Mouse (Mus musculus): ENCODE results near the gene Myoz2. TPM values are rescaled to one million over a fixed set of nuclear protein-coding genes. Genes with fewer than 3 reads are reported as not detected.
A peak's percentile ranks its signal among the peaks of the same experiment; 100 is the strongest.

Myoz2 gene
- polyA plus RNA-seq, 1 experiment from 2014 or later = not detected

- Histone ChIP-seq H3K27ac (no peak overlapping the region), H3K36me3 (ENCODE audit: poor library complexity, severe bottlenecking) (no peaks in the 10 kb centered on the region), H3K27me3 (no peaks in the 10 kb centered on the region), H3K4me3 (no peak overlapping the region), H3K9me3 (replicated peaks) (0 out of 2 replicates have a peak, but pooled peaks cover 4% of the 10 kb centered on the region), H3K9ac (no peak overlapping the region), H3K4me2 (no peak overlapping the region), H3K4me1 (no peaks in the 10 kb centered on the region)
- 73% methylated on average over 8 of the region's 8 CpGs for WGBS
- no peak for ATAC-seq
These were observed 36.3 kb downstream of the Myoz2 start for GRCm38 (mm10) chr3:122998511-122998910.

DNA sequence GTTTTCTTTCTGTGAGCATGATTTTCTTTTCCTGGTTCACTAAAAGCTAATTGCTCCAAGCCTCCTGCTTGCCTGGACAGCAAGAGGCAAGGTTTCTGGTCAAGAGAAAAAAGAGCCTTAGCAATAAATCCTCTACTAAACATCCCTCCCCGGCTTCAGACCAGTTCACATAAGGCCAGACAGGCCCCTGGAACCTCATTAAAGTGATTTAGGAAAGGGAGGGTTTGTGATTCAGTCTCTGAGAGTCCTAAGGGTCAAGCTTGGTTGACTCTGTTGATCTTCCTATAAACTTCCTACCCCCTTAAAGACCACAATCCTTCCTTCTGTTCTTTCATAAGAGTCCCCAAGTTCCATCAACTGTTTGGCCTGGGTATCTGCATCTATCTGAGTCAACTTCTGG is 37.8 kb downstream of the Myoz2 start:
- Histone ChIP-seq H3K4me2 (no peak overlapping the region), H3K27me3 (no peaks in the 10 kb centered on the region), H3K36me3 (ENCODE audit: poor library complexity, severe bottlenecking) (no peaks in the 10 kb centered on the region), H3K9ac (no peak overlapping the region), H3K4me1 (no peaks in the 10 kb centered on the region), H3K4me3 (no peak overlapping the region), H3K27ac (no peak overlapping the region), H3K9me3 (replicated peaks) (0 out of 2 replicates have a peak, but pooled peaks cover 4% of the 10 kb centered on the region)
- WGBS = 82% methylated on average over 1 of the region's 1 CpGs
- ATAC-seq = no peak

GRCm38 (mm10) chr3:122986906-122987305 is 47.9 kb downstream of the Myoz2 start:
- ATAC-seq = no peak
- peaks cover 10% of the 10 kb centered on the region; the same call in 1 of the 2 replicates for H3K4me1 ChIP-seq
- no peak overlapping the region for H3K27ac ChIP-seq
- H3K9me3 ChIP-seq (replicated peaks) = no peaks in the 10 kb centered on the region
- no peaks in the 10 kb centered on the region for H3K36me3 ChIP-seq (ENCODE audit: poor library complexity, severe bottlenecking)
- H3K4me3 ChIP-seq = no peak overlapping the region
- WGBS = 92% methylated on average over 11 of the region's 11 CpGs
- no peak overlapping the region for H3K4me2 ChIP-seq
- H3K27me3 ChIP-seq = no peaks in the 10 kb centered on the region
- no peak overlapping the region for H3K9ac ChIP-seq

DNA sequence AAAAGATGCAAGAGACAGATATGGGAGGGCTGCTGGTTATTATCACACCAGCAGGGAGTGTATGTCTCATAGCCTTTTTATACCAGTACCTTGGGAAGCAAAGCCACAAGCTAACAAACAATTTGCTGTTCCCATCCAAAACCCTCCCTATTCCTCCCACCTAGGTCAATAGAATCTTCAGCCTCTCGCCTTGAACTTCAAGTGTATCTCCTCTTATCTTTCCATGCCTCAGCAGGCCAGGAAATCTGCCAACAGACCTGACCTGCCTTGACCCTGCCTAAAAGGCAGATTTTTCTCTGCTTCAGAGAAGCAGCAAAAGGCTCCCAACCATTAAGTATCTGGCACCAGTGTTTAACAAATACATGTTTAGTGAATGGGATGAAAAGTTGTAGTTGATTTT is 48.4 kb downstream of the Myoz2 start:
- WGBS = 74% methylated on average over 1 of the region's 1 CpGs

GRCm38 (mm10) chr3:122985183-122985944 is 49.5 kb downstream of the Myoz2 start:
- Histone ChIP-seq H3K36me3 (ENCODE audit: poor library complexity, severe bottlenecking) (no peaks in the 10 kb centered on the region), H3K4me3 (peak overlapping the region; percentile 65), H3K4me2 (peak overlapping the region; percentile 75), H3K27ac (no peak overlapping the region), H3K9me3 (replicated peaks) (no peaks in the 10 kb centered on the region), H3K4me1 (peaks cover 10% of the 10 kb centered on the region; the same call in 1 of the 2 replicates), H3K9ac (peak overlapping the region; percentile 88), H3K27me3 (no peaks in the 10 kb centered on the region)
- WGBS = 17% methylated on average over 13 of the region's 13 CpGs
- no peak for ATAC-seq

More for the DNA sequence above, 48.4 kb downstream of the Myoz2 start:
- Histone ChIP-seq H3K4me1 (peaks cover 10% of the 10 kb centered on the region; the same call in 1 of the 2 replicates), H3K4me2 (no peak overlapping the region), H3K9me3 (replicated peaks) (no peaks in the 10 kb centered on the region), H3K27me3 (no peaks in the 10 kb centered on the region), H3K4me3 (no peak overlapping the region), H3K9ac (no peak overlapping the region), H3K36me3 (ENCODE audit: poor library complexity, severe bottlenecking) (no peaks in the 10 kb centered on the region), H3K27ac (no peak overlapping the region)
- no peak for ATAC-seq

GRCm38 (mm10) chr3:122984249-122985182 is 50.3 kb downstream of the Myoz2 start, which contains the start of gene Usp53:
Gene Usp53, minus strand, starts transcription at chr3:122984510.
- no peaks in the 10 kb centered on the region for H3K27me3 ChIP-seq
- no peaks in the 10 kb centered on the region for H3K9me3 ChIP-seq (replicated peaks)
- peak within 1 kb of the TSS; percentile 75 for H3K4me2 ChIP-seq
- WGBS = 0% methylated on average over 68 of the region's 94 CpGs
- no peaks in the 10 kb centered on the region for H3K36me3 ChIP-seq (ENCODE audit: poor library complexity, severe bottlenecking)
- H3K27ac ChIP-seq = peak within 1 kb of the TSS; percentile 89
- peak within 1 kb of the TSS; percentile 88 for H3K9ac ChIP-seq
- H3K4me3 ChIP-seq = peak within 1 kb of the TSS; percentile 65
- H3K4me1 ChIP-seq = peaks cover 10% of the 10 kb centered on the region; the same call in 1 of the 2 replicates
- ATAC-seq = peak; percentile 98

GRCm38 (mm10) chr3:122983849-122984248 is 51.0 kb downstream of the Myoz2 start:
- H3K4me3 ChIP-seq = peak overlapping the region; percentile 65
- WGBS = under 1% methylated on average over 30 of the region's 30 CpGs
- peak overlapping the region; percentile 70 for H3K9ac ChIP-seq
- no peaks in the 10 kb centered on the region for H3K9me3 ChIP-seq (replicated peaks)
- ATAC-seq = peak; percentile 85
- peak overlapping the region; percentile 87 for H3K27ac ChIP-seq
- H3K36me3 ChIP-seq (ENCODE audit: poor library complexity, severe bottlenecking) = no peaks in the 10 kb centered on the region
- H3K27me3 ChIP-seq = no peaks in the 10 kb centered on the region
- peak overlapping the region; percentile 75 for H3K4me2 ChIP-seq
- H3K4me1 ChIP-seq = peaks cover 10% of the 10 kb centered on the region; the same call in 1 of the 2 replicates

GRCm38 (mm10) chr3:122975964-122976363 is 58.9 kb downstream of the Myoz2 start:
- peaks cover 16% of the 10 kb centered on the region; the same call in 1 of the 2 replicates for H3K4me1 ChIP-seq
- no peak overlapping the region for H3K27ac ChIP-seq
- H3K4me3 ChIP-seq = no peak overlapping the region
- H3K9me3 ChIP-seq (replicated peaks) = no peaks in the 10 kb centered on the region
- H3K36me3 ChIP-seq (ENCODE audit: poor library complexity, severe bottlenecking) = no peaks in the 10 kb centered on the region
- no peaks in the 10 kb centered on the region for H3K27me3 ChIP-seq
- no peak for ATAC-seq
- H3K4me2 ChIP-seq = no peak overlapping the region
- no peak overlapping the region for H3K9ac ChIP-seq
- WGBS = 100% methylated on average over 1 of the region's 1 CpGs

GRCm38 (mm10) chr3:122975363-122975762 is 59.5 kb downstream of the Myoz2 start:
- no peak overlapping the region for H3K4me3 ChIP-seq
- no peaks in the 10 kb centered on the region for H3K27me3 ChIP-seq
- H3K4me2 ChIP-seq = no peak overlapping the region
- 77% methylated on average over 4 of the region's 4 CpGs for WGBS
- no peak for ATAC-seq
- no peaks in the 10 kb centered on the region for H3K36me3 ChIP-seq (ENCODE audit: poor library complexity, severe bottlenecking)
- no peaks in the 10 kb centered on the region for H3K9me3 ChIP-seq (replicated peaks)
- H3K4me1 ChIP-seq = peaks cover 16% of the 10 kb centered on the region; the same call in 1 of the 2 replicates
- no peak overlapping the region for H3K27ac ChIP-seq
- no peak overlapping the region for H3K9ac ChIP-seq

GRCm38 (mm10) chr3:122974833-122975232 is 60.0 kb downstream of the Myoz2 start:
- H3K9me3 ChIP-seq (replicated peaks) = no peaks in the 10 kb centered on the region
- H3K4me1 ChIP-seq = peaks cover 16% of the 10 kb centered on the region; the same call in 1 of the 2 replicates
- 37% methylated on average over 3 of the region's 3 CpGs for WGBS
- peak; percentile 74; the same call in 1 of the 2 replicates for ATAC-seq
- no peak overlapping the region for H3K27ac ChIP-seq
- no peak overlapping the region for H3K9ac ChIP-seq
- H3K4me2 ChIP-seq = no peak overlapping the region
- no peaks in the 10 kb centered on the region for H3K36me3 ChIP-seq (ENCODE audit: poor library complexity, severe bottlenecking)
- H3K4me3 ChIP-seq = no peak overlapping the region
- H3K27me3 ChIP-seq = no peaks in the 10 kb centered on the region

DNA sequence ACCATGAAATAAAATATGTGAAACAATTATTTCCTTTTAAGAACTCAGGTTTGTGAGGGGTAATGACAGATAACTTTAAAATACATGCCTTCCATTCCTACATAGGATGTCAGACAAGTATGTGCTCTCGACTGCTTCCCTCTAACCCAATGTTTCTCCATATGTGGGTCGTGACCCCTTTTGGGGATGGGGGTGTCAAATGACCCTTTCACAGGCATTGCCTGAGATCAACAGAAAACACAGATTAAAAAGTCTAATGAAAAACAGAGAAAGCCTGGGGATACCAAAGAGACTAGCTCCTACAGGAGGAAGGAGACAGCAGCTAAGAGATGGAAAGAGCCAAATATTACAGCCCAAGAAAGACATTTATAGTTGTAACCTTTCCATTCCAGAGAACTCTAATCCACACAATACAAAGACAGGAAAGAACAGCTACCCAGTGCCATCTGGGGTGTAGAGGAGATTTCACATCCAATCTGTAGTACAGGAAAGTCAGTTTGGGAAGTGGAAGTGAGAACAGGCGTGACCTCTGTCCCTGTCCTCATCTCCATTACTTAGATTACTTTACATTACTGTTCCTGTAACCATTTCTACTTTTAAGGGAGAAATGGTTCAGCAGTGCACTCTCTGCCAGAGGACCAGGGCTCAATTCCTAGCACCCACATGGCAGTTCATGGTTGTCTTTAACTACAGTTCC is 62.5 kb downstream of the Myoz2 start:
- no peak overlapping the region for H3K4me3 ChIP-seq
- no peaks in the 10 kb centered on the region for H3K27me3 ChIP-seq
- 0 out of 2 replicates have a peak, but pooled peaks cover 3% of the 10 kb centered on the region for H3K36me3 ChIP-seq (ENCODE audit: poor library complexity, severe bottlenecking)
- no peak overlapping the region for H3K27ac ChIP-seq
- WGBS = 68% methylated on average over 3 of the region's 3 CpGs
- H3K4me2 ChIP-seq = no peak overlapping the region
- no peak overlapping the region for H3K9ac ChIP-seq
- ATAC-seq = no peak
- H3K4me1 ChIP-seq = peaks cover 16% of the 10 kb centered on the region; the same call in 1 of the 2 replicates
- H3K9me3 ChIP-seq (replicated peaks) = no peaks in the 10 kb centered on the region
